Mouse (Mus musculus): ENCODE measurements at regions not wholly inside any gene's neighbourhood (a gene's known extent, or its start where the extent isn't known, plus 50 kb on each side); places are given as distances from the start of the nearest gene placed in this dataset.
A peak's percentile ranks its signal among the peaks of the same experiment; 100 is the strongest.
"Not testable (repeated sequence)": the region's sequence is repeated elsewhere in the genome, so short reads cannot be mapped to it uniquely, and the experiment has no call there.

DNA sequence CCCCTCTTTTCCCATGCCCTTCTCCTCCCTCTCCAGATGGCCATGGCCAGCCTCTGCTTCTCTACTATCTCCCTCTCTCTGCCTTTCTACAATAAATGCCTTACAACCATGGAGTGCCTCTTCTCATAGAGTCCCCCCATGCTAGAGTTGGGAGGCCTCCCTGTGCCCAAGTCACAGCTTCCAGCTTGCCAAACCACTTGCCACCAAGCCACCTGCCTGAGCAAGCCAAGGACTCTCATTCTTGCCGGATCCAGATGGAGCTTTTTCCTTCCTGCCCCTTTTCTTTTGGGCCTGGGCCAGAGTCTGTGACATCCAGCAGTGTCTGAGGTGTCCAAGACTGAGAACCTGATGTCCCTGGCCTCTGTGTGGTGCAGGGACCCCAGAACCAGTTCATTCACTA is 367.4 kb upstream of the Arhgap42 start:
- DNase-seq (ENCODE audit: low spot score in 2 of 2), result no peak

DNA sequence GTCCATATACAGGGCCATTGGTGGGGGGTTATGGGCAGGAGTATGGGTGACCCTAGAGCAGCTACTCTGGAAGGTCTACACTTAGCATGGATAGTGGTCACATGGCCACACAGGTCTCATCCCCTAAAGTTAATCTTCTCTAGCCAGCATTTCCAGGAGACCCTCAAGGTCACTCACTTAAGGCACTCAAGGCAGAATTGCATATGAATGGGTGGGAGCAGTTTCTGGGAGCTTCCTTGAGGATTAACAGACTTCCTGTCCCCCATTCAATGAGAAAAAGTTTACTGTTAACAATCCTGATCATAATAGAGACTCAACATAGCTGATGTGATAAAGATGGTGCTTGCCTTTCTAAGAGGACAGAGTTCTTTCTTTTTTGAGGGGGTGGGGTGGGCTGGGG is 352.4 kb upstream of the Arhgap42 start:
- no peak for DNase-seq (ENCODE audit: low spot score in 2 of 2)

DNA sequence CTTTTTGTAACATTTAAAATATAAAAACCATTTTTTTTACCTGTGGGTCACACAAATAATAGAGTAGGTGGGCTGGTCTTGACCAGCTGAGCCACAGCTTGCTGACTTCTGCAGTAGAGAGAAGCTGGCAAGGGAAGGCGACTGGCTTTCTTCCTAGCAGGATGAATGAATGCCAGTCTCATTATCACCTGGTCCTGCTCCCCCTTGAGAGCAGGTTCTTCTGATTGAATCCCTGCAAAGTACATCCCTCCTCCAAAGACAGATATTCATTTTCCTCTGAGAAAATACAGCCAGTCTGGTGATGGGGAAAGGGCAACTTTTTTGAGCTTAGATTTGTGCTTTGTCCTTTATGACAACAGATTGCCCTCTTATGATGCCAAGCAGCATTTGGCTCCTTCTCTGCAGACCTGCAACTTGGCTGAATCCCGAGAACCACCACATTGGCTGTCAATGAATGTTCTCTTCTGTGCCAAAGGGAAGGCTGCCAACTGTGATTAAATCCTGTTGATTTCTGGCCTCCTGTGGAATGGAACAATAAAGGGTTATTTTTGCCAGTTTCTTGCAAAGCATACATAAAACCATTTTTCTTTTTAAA is 344.2 kb upstream of the Arhgap42 start:
- peak in 1 of 2 experiments; percentile 5 for DNase-seq (ENCODE audit: low spot score in 2 of 2)

- no peak for DNase-seq (ENCODE audit: low spot score in 2 of 2)
These were observed 343.6 kb upstream of the Arhgap42 start for GRCm38 (mm10) chr9:9582301-9583010.

DNA sequence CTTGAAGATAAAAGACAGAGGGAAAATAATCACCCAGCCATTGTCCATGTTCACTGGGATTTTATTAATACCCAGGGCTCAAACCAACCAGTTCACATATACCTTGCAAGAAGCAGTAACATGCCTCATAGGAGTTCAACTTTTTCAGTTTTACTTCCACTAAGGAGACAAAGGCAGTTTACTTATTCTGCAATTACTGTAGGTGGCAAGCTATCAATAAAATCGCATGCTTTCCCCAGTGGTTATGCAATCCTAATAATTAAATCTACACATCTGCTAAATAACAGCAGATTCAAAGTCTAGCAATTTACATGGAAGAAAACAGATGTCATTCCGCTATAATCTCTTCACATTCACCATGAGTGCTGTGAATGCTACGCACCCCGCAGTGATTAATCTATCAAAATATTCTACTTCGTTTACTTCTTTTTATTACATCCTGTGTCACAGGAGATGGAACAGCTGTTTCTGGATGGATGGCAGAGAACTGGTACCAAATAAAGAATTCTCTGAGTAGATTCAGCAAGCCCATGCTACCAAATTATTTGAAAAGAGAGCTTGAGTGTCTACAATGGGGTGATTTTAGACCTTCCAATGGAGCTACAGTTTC is 329.2 kb upstream of the Arhgap42 start:
- DNase-seq (ENCODE audit: low spot score in 2 of 2), result no peak

- no peak for DNase-seq (ENCODE audit: low spot score in 2 of 2)
These were observed 325.6 kb upstream of the Arhgap42 start for GRCm38 (mm10) chr9:9564551-9564950.

DNA sequence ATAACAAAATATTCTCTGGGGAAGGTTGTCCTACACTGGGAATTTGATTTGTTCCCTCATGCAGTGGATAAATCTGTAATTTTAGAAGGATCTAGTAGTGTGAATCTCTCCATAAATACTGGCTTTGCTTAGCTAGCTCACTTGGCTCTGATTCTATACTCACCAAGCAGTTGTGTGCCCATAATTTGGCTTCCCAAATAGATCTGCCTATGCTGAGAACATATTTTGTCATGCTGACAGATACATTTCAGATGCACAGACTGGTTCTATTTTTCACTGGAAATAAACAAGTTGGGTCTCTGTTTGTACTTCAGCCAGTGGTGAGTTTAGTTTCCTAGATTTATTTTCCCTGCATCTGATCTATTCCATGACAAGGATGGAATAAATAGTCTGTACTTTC is 309.8 kb upstream of the Arhgap42 start:
- no peak for DNase-seq (ENCODE audit: low spot score in 2 of 2)

DNA sequence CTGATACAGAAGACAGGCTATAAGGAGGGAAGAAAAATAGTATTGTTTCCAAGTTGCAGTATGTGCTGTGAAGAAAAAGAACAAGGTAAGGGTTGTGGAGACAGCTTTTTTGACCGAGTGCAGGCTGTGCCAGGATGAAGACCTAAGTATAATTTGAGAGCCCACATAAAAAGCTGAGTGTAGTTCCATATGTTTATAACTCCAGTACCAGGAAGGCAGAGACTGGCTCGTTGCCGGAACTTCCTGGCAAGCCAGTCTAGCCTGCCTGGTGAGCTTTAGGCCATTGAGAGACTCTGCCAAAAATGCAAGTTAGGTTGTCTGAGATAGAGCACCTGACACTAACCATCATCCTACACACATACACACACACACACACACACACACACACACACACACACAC is 308.7 kb upstream of the Arhgap42 start:
- peak in 1 of 2 experiments; percentile 27 for DNase-seq (ENCODE audit: low spot score in 2 of 2)

DNA sequence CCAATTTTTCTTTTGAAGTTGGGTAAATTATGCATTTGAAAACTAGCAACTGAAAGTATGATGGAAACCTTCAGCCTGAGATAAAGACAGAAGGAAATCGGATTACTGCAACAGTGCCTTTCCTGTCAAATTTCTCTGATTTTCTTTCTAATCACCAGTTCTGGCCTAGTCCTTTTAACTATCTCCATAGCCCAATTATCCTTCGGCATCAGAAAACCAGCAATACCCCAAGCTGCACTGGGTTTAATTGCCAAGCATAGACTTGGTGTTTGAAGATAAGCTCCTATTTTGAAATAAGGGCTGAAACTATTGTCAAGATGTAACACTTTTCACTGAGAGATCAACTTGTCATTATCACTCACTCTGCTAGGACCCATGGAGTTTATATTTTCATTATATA is 308.2 kb upstream of the Arhgap42 start:
- DNase-seq (ENCODE audit: low spot score in 2 of 2), result no peak

DNA sequence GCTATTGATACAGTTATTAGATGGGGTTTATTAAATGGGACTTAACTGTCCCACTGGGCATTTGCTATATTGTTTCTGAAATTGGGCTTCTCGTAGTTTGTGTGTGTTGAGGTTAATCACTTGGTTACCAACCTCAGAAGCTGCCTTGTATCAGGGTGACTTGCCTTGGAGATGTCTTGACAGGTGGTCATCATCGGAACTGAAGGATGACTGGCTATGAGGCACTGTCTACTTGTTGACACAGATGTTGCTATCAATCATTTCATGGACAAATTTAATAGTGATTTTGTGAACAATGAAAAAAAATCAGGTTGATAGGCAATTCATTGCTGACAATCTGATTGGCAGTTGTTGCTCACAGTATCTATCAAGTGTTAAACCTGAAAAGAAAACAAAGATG is 261.4 kb upstream of the Arhgap42 start:
- no peak for DNase-seq (ENCODE audit: low spot score in 2 of 2)

DNA sequence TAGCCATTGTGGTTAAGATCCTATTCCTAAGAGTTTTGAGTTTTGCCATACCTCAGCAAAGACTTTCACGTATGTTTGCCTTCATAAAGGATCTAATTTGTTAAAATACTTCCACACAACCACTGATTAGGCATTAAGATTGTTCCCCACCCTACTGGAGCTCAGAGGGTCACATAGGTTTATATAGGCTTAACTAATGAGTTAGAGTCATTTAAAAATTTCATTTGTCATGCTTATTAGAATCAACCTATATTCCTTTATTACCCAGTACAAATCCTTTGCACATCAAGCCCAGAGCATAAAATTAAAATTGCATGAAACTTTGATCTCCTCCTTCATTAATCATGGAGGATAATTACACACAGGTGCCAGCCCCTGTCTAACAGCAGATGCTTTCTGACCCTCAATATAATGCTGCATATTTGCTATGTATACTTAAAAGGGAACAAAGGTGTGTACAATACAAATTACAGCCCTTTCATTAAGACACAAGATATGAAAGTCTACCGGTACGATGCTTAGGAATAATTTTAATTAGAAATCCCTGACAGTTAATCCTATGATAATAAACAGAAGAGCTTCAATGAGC is 254.8 kb upstream of the Arhgap42 start:
- no peak for DNase-seq (ENCODE audit: low spot score in 2 of 2)

DNA sequence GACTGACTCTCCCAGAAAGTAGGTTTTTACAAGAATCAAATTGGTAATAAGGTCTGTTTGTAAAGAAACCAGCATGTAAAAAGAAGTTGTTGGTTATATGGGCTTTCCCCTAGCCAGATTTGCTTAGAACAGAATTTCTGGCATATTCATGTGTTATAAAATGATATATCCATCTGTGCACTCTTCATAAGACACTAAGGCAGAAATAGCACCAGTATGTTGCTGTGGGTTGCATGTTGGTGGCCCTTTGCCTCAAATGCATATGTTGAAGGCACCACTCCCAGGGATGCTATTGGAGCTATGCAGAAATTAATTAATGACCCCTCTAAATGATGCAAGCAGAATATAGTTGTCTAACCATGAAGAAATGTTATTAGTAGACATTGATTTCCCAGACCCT is 238.2 kb upstream of the Arhgap42 start:
- DNase-seq (ENCODE audit: low spot score in 2 of 2), result no peak

- no peak for DNase-seq (ENCODE audit: low spot score in 2 of 2)
These were observed 236.3 kb upstream of the Arhgap42 start for GRCm38 (mm10) chr9:9475009-9475744.

DNA sequence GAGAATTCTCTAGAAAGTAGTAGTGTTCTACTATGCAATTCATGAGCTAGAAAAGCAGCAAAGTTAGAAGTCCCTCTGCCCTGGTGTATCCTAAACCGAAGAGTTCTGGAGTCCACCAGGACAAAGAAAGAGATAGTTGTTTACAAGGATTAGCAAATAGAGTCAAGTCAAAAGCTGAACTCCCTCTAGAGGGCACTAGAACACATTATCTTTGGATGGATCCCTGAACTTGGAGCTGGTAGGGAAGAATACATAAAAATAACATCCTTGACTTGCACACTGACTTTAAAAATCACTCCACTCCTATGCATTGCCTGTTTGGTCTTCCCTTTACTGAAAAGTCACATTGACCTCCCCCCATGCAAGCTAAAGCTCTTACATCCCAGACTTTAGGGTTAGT is 205.3 kb upstream of the Arhgap42 start:
- no peak for DNase-seq (ENCODE audit: low spot score in 2 of 2)

GRCm38 (mm10) chr9:9420326-9420725 is 181.4 kb upstream of the Arhgap42 start:
- DNase-seq (ENCODE audit: low spot score in 2 of 2), result no peak

DNA sequence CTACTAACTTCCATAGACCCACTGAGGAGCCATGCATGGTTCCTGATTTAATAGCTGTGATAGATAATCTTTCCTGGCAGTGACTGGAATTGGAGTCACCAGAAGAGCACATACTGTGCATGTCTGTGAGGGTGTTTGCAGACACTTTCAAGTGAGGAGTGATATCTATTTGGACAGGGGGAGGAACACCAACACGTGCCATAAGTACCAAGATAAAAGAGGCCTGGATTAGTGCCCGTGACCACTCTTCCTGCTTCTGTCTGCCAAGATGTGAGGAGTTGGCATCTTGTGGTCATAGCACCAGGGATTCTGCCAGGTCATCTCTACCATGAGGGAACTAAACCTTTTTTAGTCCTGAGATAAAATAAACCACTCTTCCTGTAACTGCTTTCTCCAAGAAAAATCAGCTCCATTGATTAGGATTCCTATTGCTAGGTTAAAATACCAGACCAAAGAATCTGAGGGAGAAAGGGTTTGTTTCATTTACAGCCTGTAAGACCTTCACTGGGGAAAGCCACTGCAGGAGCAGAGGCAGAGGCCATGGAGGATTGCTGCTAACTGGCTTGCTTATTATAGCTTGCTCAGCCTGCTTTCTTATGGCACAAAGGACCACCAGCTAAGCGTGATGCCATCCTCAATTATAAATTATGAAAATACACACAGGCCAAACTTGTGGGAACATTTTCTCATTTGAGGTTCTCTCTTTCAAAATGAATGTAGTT is 173.7 kb upstream of the Arhgap42 start:
- no peak for DNase-seq (ENCODE audit: low spot score in 2 of 2)

- not testable (repeated sequence) for DNase-seq (ENCODE audit: low spot score in 2 of 2)
These were observed 155.3 kb upstream of the Arhgap42 start for GRCm38 (mm10) chr9:9394190-9394589.

- no peak for DNase-seq (ENCODE audit: low spot score in 2 of 2)
These were observed 137.8 kb upstream of the Arhgap42 start for GRCm38 (mm10) chr9:9376650-9377189.

GRCm38 (mm10) chr9:9375304-9375904 is 136.5 kb upstream of the Arhgap42 start:
- peak; percentile 43 to 70 for DNase-seq (ENCODE audit: low spot score in 2 of 2)

DNA sequence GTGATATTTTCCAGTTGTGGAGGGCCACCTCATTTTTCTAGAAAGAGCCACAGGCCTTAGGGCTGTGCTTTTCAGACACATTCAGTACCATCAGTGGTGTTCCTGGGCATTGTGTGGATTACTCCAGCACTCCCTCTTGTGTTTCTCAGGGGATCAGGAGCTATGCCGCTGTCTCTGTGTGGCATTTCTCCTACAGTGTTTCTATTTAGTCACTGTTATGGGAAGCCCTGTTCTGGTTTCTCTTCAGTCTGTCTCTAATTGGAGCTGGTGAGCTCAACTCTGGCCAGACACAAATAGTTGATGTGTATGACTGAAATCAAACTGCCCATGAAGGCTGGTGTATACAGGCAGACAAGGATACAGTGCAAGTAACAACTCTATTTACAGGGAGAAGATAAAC is 133.7 kb upstream of the Arhgap42 start:
- DNase-seq (ENCODE audit: low spot score in 2 of 2), result no peak

DNA sequence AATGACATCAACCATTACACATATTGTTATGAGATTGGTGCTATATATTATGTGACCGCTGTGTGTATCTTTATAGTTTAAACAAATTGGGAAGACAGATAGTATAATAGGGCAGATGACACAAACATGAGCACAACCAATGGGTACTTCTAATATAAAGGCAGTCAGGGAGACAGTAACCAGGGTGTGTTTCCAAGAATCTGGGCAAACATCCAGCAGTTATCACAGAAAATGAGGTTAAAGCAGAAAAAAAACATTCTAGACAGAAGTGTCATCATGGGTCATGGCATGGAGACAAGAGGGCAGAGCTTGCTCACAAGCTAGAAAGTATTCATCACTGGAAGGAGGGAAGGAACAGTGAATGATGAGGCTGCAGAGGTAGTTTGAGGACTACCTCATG is 129.8 kb upstream of the Arhgap42 start:
- DNase-seq (ENCODE audit: low spot score in 2 of 2), result no peak
